Mouse (Mus musculus) left cerebral cortex, adult 9 months (tissue): Measurements from ENCODE around the gene Sctr.

ENCODE experiments used
- DNase-seq, 2 experiments: peaks; one replicate each; pipeline ENCODE4 v3.0.0; 2022; ENCODE audit warnings: low spot score in 2 of 2

Sctr gene

DNA sequence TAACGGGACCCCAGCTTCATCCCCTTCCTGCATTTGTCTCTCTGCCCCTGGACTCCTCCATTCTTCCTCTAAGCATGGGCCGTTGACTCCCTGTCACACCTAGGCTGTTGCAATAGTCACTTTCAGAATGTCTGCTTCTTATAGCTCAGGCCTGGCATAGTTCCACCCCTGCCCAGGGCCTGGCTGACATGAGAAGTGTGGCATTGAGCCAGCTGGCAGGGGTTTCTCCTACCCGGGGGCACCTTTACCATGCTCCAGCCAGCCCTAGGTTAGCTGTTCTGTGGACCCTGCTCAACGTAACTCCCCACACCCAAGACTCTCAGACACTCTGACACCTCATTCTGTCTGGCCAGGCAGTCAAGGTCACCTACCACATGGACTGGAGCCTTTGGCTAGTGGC is 21.0 kb downstream of the Sctr start:
- no peak for DNase-seq

- DNase-seq: no peak
Measured at GRCm38 (mm10) chr1:120030474-120030873, 23.8 kb downstream of the Sctr start.

GRCm38 (mm10) chr1:120032804-120033468 is 26.2 kb downstream of the Sctr start:
- peak in 1 of 2 experiments; percentile 68 for DNase-seq

DNA sequence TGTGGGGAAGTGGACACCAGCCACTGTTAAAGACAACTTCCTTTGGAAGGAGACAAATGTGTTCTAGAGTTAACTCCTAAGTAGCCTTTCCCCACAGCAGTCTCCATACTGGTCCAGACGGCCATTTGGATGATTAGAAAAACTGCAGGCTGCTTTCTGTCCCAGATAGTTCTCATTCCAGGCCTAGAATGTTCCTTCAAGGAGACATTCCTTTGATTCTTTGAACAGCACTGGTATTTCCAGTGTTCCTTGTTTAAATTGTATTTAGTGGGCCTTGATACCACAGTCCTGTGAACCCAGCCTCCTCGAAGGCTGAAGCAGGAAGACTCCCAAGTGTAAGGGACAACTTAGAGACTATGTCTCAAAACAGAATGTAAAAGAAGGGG is 26.8 kb downstream of the Sctr start:
- DNase-seq: no peak

GRCm38 (mm10) chr1:120034793-120035192 is 28.1 kb downstream of the Sctr start:
- no peak for DNase-seq

DNA sequence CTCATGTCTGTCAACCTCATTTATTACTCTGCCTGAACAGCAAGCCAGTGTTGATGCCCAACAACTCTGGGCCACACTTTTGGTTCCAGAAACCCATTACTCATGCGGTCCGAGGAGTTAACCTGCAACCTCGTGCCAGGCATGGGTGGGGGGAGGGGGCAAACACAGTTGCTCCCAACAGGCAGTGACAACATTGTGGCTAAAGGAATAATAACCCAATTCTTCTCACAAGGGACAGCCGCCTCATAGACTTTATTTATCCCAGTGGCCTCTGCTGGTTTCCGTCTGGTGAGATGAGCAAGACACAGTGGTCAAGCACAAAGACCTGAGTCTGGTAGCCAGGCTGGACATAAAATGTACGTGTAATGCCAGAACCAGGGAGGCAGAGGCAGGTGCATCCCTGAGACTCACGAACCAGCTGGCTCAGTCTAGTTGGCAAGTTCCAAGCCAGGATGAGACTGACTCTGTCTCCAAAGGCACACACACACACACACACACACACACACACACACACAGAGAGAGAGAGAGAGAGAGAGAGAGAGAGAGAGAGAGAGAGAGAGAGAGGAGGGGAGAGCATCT is 28.9 kb downstream of the Sctr start:
- DNase-seq: no peak

GRCm38 (mm10) chr1:120037021-120037683 is 30.5 kb downstream of the Sctr start:
- DNase-seq: no peak

- DNase-seq: no peak
Measured at GRCm38 (mm10) chr1:120038594-120038993, 31.9 kb downstream of the Sctr start.

DNA sequence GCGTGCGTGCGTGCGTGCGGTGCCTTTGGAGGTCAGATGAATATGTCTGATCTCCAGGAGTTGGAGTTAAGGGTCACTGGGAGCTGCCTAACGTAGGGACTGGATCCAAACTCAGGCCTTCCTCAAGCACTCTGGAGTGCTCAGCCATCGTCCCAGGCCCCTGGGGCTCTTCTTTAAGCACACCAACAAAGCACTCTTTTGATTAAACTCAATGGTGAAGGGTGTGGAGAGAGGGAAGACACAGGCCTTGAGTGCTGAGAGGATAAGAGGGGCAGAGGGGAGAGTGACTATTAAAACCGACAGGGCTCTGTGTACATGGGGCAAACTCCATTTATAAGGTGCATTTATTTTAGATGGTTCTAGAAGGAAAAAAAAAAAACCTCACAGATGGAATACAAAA is 35.7 kb downstream of the Sctr start:
- DNase-seq: no peak

DNA sequence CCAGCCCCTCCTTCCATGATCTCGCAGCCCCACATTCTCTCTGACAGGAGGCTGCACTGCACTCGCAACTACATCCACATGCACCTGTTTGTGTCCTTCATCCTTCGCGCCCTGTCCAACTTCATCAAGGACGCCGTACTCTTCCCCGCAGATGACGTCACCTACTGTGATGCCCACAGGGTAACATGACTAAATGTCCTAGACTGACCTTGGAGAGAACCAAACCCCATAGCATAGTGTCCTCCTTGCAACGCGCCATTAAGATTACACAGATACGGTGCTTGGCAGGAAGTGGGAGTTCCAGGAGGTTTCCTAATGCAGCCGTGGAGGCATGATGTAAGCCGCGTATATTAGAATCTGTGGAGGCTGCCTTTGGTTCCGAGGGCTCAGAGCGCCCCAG is 37.9 kb downstream of the Sctr start:
- DNase-seq: no peak

GRCm38 (mm10) chr1:120047325-120047724 is 40.6 kb downstream of the Sctr start:
- no peak for DNase-seq

- no peak for DNase-seq
Measured at GRCm38 (mm10) chr1:120051070-120051469, 44.4 kb downstream of the Sctr start.

DNA sequence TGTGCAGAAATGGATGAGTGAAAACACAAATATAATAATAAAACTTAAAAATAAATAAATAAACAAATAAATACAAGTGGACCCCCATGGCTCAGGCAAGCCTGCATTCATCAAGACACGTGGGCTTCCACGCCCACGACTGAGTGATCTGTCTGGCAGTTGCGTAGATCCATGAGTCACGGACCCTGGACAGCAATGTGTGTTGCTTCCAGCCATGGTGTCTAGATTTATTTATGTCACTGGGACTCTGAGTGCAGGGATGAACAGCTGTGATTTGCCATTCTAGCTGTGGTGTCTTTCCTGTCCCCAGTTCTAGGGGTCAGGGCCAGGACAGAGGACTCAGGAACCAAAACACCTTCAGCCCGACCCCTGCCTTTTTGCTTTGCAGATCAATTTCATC is 48.3 kb downstream of the Sctr start:
- DNase-seq: no peak

GRCm38 (mm10) chr1:120055475-120055874 is 48.8 kb downstream of the Sctr start:
- DNase-seq: no peak

GRCm38 (mm10) chr1:120056236-120056635 is 49.5 kb downstream of the Sctr start:
- DNase-seq: no peak

GRCm38 (mm10) chr1:120057044-120057443 is 50.4 kb downstream of the Sctr start:
- DNase-seq: no peak

DNA sequence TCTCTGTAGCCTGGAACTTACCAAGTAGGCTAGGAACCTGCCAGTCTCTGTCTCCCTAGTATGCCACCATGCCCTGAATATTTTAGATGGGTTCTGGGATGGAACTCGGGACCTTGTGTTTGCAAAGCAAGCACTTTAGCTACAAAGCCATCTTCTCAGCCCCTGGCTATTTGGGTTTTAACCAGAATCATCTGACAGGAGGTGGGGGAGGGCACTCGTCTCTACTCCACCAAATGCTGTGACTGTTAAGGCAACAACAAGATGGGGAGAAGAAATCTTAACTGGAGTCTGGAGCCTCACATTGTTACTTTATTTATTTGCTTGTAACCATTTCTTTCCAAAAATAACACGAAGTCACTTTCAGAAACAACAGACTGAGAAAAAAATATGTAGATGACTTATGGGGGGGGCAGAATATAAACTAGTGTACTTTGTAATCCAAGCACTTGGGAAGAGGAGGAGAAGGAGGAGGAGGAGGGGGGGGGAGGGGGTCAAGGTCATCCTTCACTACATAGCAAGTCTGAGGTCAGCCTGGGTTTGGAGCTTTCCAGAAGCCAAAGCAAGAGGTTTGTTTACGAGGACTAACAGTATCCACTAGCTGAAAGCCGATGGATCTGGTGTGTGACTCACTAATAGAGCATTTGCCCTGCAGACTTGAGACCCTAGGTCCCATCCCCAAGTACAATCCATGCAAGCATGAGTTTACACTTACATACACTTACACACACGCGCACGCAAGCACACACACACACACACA is 51.2 kb downstream of the Sctr start:
- DNase-seq: no peak

- no peak for DNase-seq
Measured at GRCm38 (mm10) chr1:120060687-120061086, 54.0 kb downstream of the Sctr start.

- no peak for DNase-seq
Measured at GRCm38 (mm10) chr1:120062231-120062630, 55.5 kb downstream of the Sctr start.

GRCm38 (mm10) chr1:120064036-120064682 is 57.5 kb downstream of the Sctr start:
- DNase-seq: no peak

DNA sequence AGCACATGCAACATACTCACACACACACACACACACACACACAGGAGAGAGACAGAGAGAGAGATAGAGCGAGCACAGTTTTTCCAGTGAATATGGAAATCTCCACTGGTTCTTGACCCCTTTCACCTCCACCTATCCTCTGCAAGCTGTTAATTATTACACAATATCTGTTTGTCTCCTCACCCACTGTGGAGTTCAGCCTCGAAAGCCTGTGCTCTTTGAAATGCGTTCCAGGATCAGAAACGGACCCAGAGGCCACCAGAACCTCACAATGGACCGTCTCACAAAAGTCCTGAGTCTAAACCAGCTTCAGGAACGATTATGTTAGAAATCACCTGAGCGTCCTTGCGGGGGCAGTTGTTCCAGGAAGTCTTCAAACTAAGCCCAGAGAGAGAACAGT is 59.5 kb downstream of the Sctr start:
- no peak for DNase-seq

DNA sequence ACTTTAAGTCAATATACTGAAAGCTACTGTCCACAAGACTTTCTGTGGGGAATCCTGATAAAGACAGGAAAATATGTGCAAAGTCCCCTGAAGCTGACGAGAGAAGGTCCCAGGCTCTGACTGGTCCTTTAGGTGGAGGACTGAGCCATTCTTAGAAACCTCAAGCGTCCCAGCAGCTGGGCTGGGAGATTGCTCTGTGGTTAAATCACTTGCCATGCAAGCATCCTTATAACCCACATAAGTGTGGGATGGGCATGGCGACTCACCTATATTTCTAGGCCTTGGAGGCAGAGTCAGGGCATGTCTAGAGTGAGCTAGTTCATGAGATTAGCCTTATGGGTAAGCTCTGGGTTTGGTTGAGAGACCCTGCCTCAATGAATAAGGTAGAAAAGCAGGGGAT is 59.9 kb downstream of the Sctr start:
- no peak for DNase-seq
